ENCODE assay signal across 1 mouse cellular context in the genomic region with DNA sequence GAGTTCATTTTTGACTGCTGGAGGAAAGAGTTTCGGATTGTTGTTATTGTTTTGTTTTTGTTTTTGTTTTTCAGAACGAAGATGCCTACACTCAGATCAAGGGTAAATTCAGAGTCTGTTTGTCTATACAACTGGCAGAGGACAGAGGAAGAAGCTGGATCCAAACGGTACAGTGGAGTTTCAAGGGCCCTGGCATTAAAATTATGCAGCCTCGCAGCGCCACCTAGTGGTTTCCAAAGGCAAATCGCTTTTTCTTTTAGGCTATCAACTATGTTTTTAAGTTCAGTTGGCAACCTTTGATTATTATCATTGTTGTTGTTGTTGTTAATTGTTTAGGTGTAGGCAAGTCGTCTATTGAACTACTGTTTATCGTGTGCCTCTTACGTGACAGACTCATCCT.
TF ChIP-seq lines count a peak whose summit lies in the region.

No protein-coding gene starts in this region.

TF ChIP-seq in MEL, 35 proteins besides CTCF, POLR2A, EP300 and RAD21 (continued from another document):
- TF ChIP-seq ZNF384 (IDR thresholded peaks at IDR 0.05; ENCODE audit: low read depth, low read length) (0 out of 2 replicates have a peak, but pooled peaks have one; percentile 18), ZMIZ1 (IDR thresholded peaks at IDR 0.05; ENCODE audit: low read depth, low read length) (no peak), GATA1 (IDR thresholded peaks at IDR 0.05; ENCODE audit: low read depth, low read length) (peak; percentile 27; the same call in 1 of the 2 replicates), TAL1 (IDR thresholded peaks at IDR 0.05; ENCODE audit: low read length) (no peak), USF1 (IDR thresholded peaks at IDR 0.05; ENCODE audit: low read depth, low read length) (no peak), TBP (IDR thresholded peaks at IDR 0.05; ENCODE audit: low read depth, low read length) (peak; percentile 53; the same call in 1 of the 2 replicates), POLR2AphosphoS5 (IDR thresholded peaks at IDR 0.05; ENCODE audit: borderline replicate concordance, low read depth, low read length) (no peak), NRF1 (IDR thresholded peaks at IDR 0.05; ENCODE audit: insufficient read depth, low read depth, low read length, poor library complexity, severe bottlenecking) (no peak), MAX (IDR thresholded peaks at IDR 0.05; ENCODE audit: low read length) (no peak), MXI1 (IDR thresholded peaks at IDR 0.05; ENCODE audit: low read depth, low read length) (no peak), ETS1 (IDR thresholded peaks at IDR 0.05; ENCODE audit: low read depth, low read length) (no peak), RCOR1 (IDR thresholded peaks at IDR 0.05; ENCODE audit: low read depth, low read length) (no peak), MAFK (IDR thresholded peaks at IDR 0.05; ENCODE audit: borderline replicate concordance, low read depth, low read length) (no peak), ELF1 (IDR thresholded peaks at IDR 0.05; ENCODE audit: low read depth, low read length) (0 out of 2 replicates have a peak, but pooled peaks have one; percentile 24), JUND (IDR thresholded peaks at IDR 0.05; ENCODE audit: low read depth, low read length) (no peak), BHLHE40 (IDR thresholded peaks at IDR 0.05; ENCODE audit: borderline replicate concordance, low read depth, low read length) (peak; percentile 9; the same call in 1 of the 2 replicates), ZKSCAN1 (IDR thresholded peaks at IDR 0.05; ENCODE audit: low read depth, low read length) (no peak), MEF2A (IDR thresholded peaks at IDR 0.05; ENCODE audit: extremely low read depth, insufficient replicate concordance, low read depth, low read length, poor library complexity, severe bottlenecking) (no peak), POLR2AphosphoS2 (IDR thresholded peaks at IDR 0.05; ENCODE audit: low read length) (no peak), MYC (IDR thresholded peaks at IDR 0.05; ENCODE audit: low read depth, low read length) (no peak), MYB (IDR thresholded peaks at IDR 0.05; ENCODE audit: low read depth, low read length) (no peak), CHD1 (IDR thresholded peaks at IDR 0.05; ENCODE audit: low read depth, low read length) (no peak), HCFC1 (IDR thresholded peaks at IDR 0.05; ENCODE audit: low read depth, low read length) (no peak), SMC3 (IDR thresholded peaks at IDR 0.05; ENCODE audit: low read depth, low read length) (peak; percentile 76), MAZ (IDR thresholded peaks at IDR 0.05; ENCODE audit: low read depth, low read length) (no peak)
